Mouse (Mus musculus) retina, postnatal 1 day (tissue): ENCODE measurements around the gene Rnf157.
A peak's percentile ranks its signal among the peaks of the same experiment; 100 is the strongest.
"Not testable (repeated sequence)": the region's sequence is repeated elsewhere in the genome, so short reads cannot be mapped to it uniquely, and the experiment has no call there.

Source experiments
- DNase-seq: peaks from one replicate; pipeline ENCODE4 v3.0.0-alpha.2; 2012

Gene Rnf157

GRCm38 (mm10) chr11:116376945-116377661, 35.7 kb downstream of the Rnf157 start:
- no peak for DNase-seq

GRCm38 (mm10) chr11:116371894-116372450, 40.9 kb downstream of the Rnf157 start:
- DNase-seq, result no peak

GRCm38 (mm10) chr11:116369633-116370032, 43.2 kb downstream of the Rnf157 start:
- no peak for DNase-seq

- no peak for DNase-seq
These were observed 43.8 kb downstream of the Rnf157 start for GRCm38 (mm10) chr11:116369051-116369450.

GRCm38 (mm10) chr11:116368116-116368515, 44.7 kb downstream of the Rnf157 start:
- peak; percentile 86 for DNase-seq

- no peak for DNase-seq
These were observed 46.2 kb downstream of the Rnf157 start for GRCm38 (mm10) chr11:116366647-116367046.

GRCm38 (mm10) chr11:116366124-116366523, 46.7 kb downstream of the Rnf157 start:
- DNase-seq, result no peak

- no peak for DNase-seq
These were observed 47.4 kb downstream of the Rnf157 start for GRCm38 (mm10) chr11:116365432-116365831.

GRCm38 (mm10) chr11:116362015-116362414, 50.8 kb downstream of the Rnf157 start:
- DNase-seq, result no peak

- DNase-seq, result not testable (repeated sequence)
These were observed 51.9 kb downstream of the Rnf157 start for GRCm38 (mm10) chr11:116360915-116361314.

GRCm38 (mm10) chr11:116359652-116360051, 53.2 kb downstream of the Rnf157 start:
- DNase-seq, result no peak

GRCm38 (mm10) chr11:116358926-116359637, 53.8 kb downstream of the Rnf157 start:
- DNase-seq, result no peak

GRCm38 (mm10) chr11:116354521-116354920, 58.3 kb downstream of the Rnf157 start:
- peak; percentile 38 for DNase-seq

GRCm38 (mm10) chr11:116353535-116353934, 59.3 kb downstream of the Rnf157 start:
- DNase-seq, result no peak

GRCm38 (mm10) chr11:116351294-116351693, 61.5 kb downstream of the Rnf157 start:
- DNase-seq, result no peak

GRCm38 (mm10) chr11:116347955-116348354, 64.9 kb downstream of the Rnf157 start:
- no peak for DNase-seq

- DNase-seq, result no peak
These were observed 65.8 kb downstream of the Rnf157 start for GRCm38 (mm10) chr11:116347012-116347411.

GRCm38 (mm10) chr11:116342069-116342791, 70.6 kb downstream of the Rnf157 start:
- no peak for DNase-seq

- no peak for DNase-seq
These were observed 75.3 kb downstream of the Rnf157 start for GRCm38 (mm10) chr11:116337531-116337930.

GRCm38 (mm10) chr11:116337000-116337399, 75.8 kb downstream of the Rnf157 start:
- no peak for DNase-seq

GRCm38 (mm10) chr11:116336393-116336792, 76.4 kb downstream of the Rnf157 start:
- DNase-seq, result peak; percentile 21

GRCm38 (mm10) chr11:116335244-116336036, 77.4 kb downstream of the Rnf157 start, which contains the start of gene Foxj1:
Foxj1 (minus strand) TSS chr11:116335399.
- DNase-seq, result peak; percentile 98
